ENCODE assay signal across 8 mouse cellular contexts in genomic region chr11:76180146-76180540, GRCm38 (mm10). TPM values are rescaled to one million over a fixed set of nuclear protein-coding genes. Genes with fewer than 3 reads are reported as not detected.
A peak's percentile ranks its signal among the peaks of the same experiment; 100 is the strongest.
DNase-seq lines count a peak whose midpoint lies in the region; ATAC-seq lines count a peak whose summit lies in the region.

No protein-coding gene starts in this region.

- peak overlapping the region; percentile 92 for H3K4me3 ChIP-seq in neural tube, embryonic 11.5 days (ENCODE audit: low read depth, low read length)
- peak overlapping the region; percentile 87 for H3K4me3 ChIP-seq in forebrain, embryonic 11.5 days (ENCODE audit: low read depth, low read length)
- peak overlapping the region; percentile 94 for H3K4me3 ChIP-seq in limb, embryonic 15.5 days
- H3K4me3 ChIP-seq in stomach, embryonic 15.5 days (replicated peaks), result peak overlapping the region; percentile 87

- no peak for DNase-seq in neural tube, embryonic 11.5 days (ENCODE audit: low spot score)
- DNase-seq in neural tube, embryonic 10.5 days (ENCODE audit: extremely low spot score, low spot score), result no peak
- no peak for DNase-seq in forebrain, embryonic 11.5 days (ENCODE audit: low spot score)
- no peak for DNase-seq in cerebellum, adult 11-12 months
- DNase-seq in layer of hippocampus, adult 9-11 months, result no peak
- DNase-seq in right cerebral cortex, postnatal 14 days, result no peak

- H3K9ac ChIP-seq in neural tube, embryonic 11.5 days (ENCODE audit: low read length), result peak overlapping the region; percentile 70
- peak overlapping the region; percentile 70 for H3K9ac ChIP-seq in forebrain, embryonic 11.5 days (ENCODE audit: low read length)
- H3K9ac ChIP-seq in limb, embryonic 15.5 days, result peak overlapping the region; percentile 63; the same call in 1 of the 2 replicates
- peak overlapping the region; percentile 53; the same call in 1 of the 2 replicates for H3K9ac ChIP-seq in stomach, embryonic 15.5 days

- ATAC-seq in neural tube, embryonic 11.5 days (ENCODE audit: insufficient read depth, low FRiP score, low TSS enrichment), result no peak
- ATAC-seq in forebrain, embryonic 11.5 days (replicated peaks; ENCODE audit: low FRiP score), result no peak
- ATAC-seq in limb, embryonic 15.5 days (ENCODE audit: insufficient number of reproducible peaks, low FRiP score, low TSS enrichment, low read depth), result no peak
- no peak for ATAC-seq in stomach, embryonic 15.5 days (ENCODE audit: insufficient read depth, low FRiP score, low read depth)

- H3K36me3 ChIP-seq in neural tube, embryonic 11.5 days (ENCODE audit: control insufficient read depth, insufficient read depth, low read length), result no peaks in the 10 kb centered on the region
- H3K36me3 ChIP-seq in forebrain, embryonic 11.5 days (ENCODE audit: control insufficient read depth, insufficient read depth, low read length), result no peaks in the 10 kb centered on the region; the same call in 1 of the 2 replicates
- peaks cover 7% of the 10 kb centered on the region; the same call in 1 of the 2 replicates for H3K36me3 ChIP-seq in limb, embryonic 15.5 days
- no peaks in the 10 kb centered on the region for H3K36me3 ChIP-seq in stomach, embryonic 15.5 days

- peaks cover 4% of the 10 kb centered on the region; the same call in 1 of the 2 replicates for H3K4me1 ChIP-seq in neural tube, embryonic 11.5 days (ENCODE audit: control insufficient read depth, insufficient read depth, low read length)
- H3K4me1 ChIP-seq in forebrain, embryonic 11.5 days (replicated peaks; ENCODE audit: control insufficient read depth, insufficient read depth, low read length), result 0 out of 2 replicates have a peak, but pooled peaks cover 2% of the 10 kb centered on the region
- H3K4me1 ChIP-seq in limb, embryonic 15.5 days, result peaks cover 8% of the 10 kb centered on the region
- peaks cover 5% of the 10 kb centered on the region; the same call in 1 of the 2 replicates for H3K4me1 ChIP-seq in stomach, embryonic 15.5 days

- no peak overlapping the region for H3K27ac ChIP-seq in neural tube, embryonic 11.5 days (ENCODE audit: low read depth, low read length)
- H3K27ac ChIP-seq in forebrain, embryonic 11.5 days (ENCODE audit: low read depth, low read length), result no peak overlapping the region
- peak overlapping the region; percentile 71 for H3K27ac ChIP-seq in limb, embryonic 15.5 days
- peak overlapping the region; percentile 72 for H3K27ac ChIP-seq in stomach, embryonic 15.5 days

- H3K9me3 ChIP-seq in neural tube, embryonic 11.5 days (ENCODE audit: control insufficient read depth, low read length), result no peaks in the 10 kb centered on the region
- H3K9me3 ChIP-seq in forebrain, embryonic 11.5 days (ENCODE audit: control insufficient read depth, low read length), result no peaks in the 10 kb centered on the region
- H3K9me3 ChIP-seq in limb, embryonic 15.5 days, result no peaks in the 10 kb centered on the region
- H3K9me3 ChIP-seq in stomach, embryonic 15.5 days, result no peaks in the 10 kb centered on the region

- no peaks in the 10 kb centered on the region for H3K27me3 ChIP-seq in neural tube, embryonic 11.5 days (ENCODE audit: control insufficient read depth, insufficient read depth, low read length)
- H3K27me3 ChIP-seq in forebrain, embryonic 11.5 days (ENCODE audit: control insufficient read depth, insufficient read depth, low read length), result no peaks in the 10 kb centered on the region
- H3K27me3 ChIP-seq in limb, embryonic 15.5 days, result no peaks in the 10 kb centered on the region; the same call in 1 of the 2 replicates
- H3K27me3 ChIP-seq in stomach, embryonic 15.5 days (replicated peaks), result no peaks in the 10 kb centered on the region

- peak overlapping the region; percentile 67 for H3K4me2 ChIP-seq in neural tube, embryonic 11.5 days (ENCODE audit: low read depth)
- peak overlapping the region; percentile 95 for H3K4me2 ChIP-seq in forebrain, embryonic 11.5 days (ENCODE audit: low read depth, low read length, severe bottlenecking)
- peak overlapping the region; percentile 90 for H3K4me2 ChIP-seq in limb, embryonic 15.5 days
- H3K4me2 ChIP-seq in stomach, embryonic 15.5 days, result peak overlapping the region; percentile 90

- WGBS in neural tube, embryonic 11.5 days, result 27% methylated on average over 7 of the region's 7 CpGs
- WGBS in forebrain, embryonic 11.5 days, result 20% methylated on average over 7 of the region's 7 CpGs
- WGBS in limb, embryonic 15.5 days, result 15% methylated on average over 7 of the region's 7 CpGs
- 15% methylated on average over 7 of the region's 7 CpGs for WGBS in stomach, embryonic 15.5 days

RNA-seq across cellular contexts. Expression of gene Fam57a, which starts 0.7 kb away (rescaled TPM):
- polyA plus RNA-seq in neural tube, embryonic 11.5 days (2014; fragmentation: Nextera tagmentation; extraction: Ambion mirVana), result 37.2 and 40.1 TPM in 2 replicates
- 34.6 and 35.1 TPM in 2 replicates for polyA plus RNA-seq in forebrain, embryonic 11.5 days (2014; fragmentation: Nextera tagmentation; extraction: Ambion mirVana)
- polyA plus RNA-seq in limb, embryonic 15.5 days (2015; fragmentation: Nextera tagmentation; extraction: Ambion mirVana), result 98.1 and 106 TPM in 2 replicates
- 82.0 and 100 TPM in 2 replicates for polyA plus RNA-seq in stomach, embryonic 15.5 days (2015; fragmentation: Nextera tagmentation; extraction: Ambion mirVana)

RNA-seq across cellular contexts. Expression of gene Vps53, which starts 0.7 kb away (rescaled TPM):
- 50.1 and 50.8 TPM in 2 replicates for polyA plus RNA-seq in neural tube, embryonic 11.5 days (2014; fragmentation: Nextera tagmentation; extraction: Ambion mirVana)
- polyA plus RNA-seq in forebrain, embryonic 11.5 days (2014; fragmentation: Nextera tagmentation; extraction: Ambion mirVana), result 41.5 and 43.6 TPM in 2 replicates
- polyA plus RNA-seq in limb, embryonic 15.5 days (2015; fragmentation: Nextera tagmentation; extraction: Ambion mirVana), result 43.5 and 44.3 TPM in 2 replicates
- polyA plus RNA-seq in stomach, embryonic 15.5 days (2015; fragmentation: Nextera tagmentation; extraction: Ambion mirVana), result 39.7 and 43.8 TPM in 2 replicates

RNA-seq across cellular contexts. Expression of gene Dbil5, which starts 37.3 kb away (rescaled TPM):
- 0.46 TPM in 1 of 2 replicates, not detected in the other for polyA plus RNA-seq in neural tube, embryonic 11.5 days (2014; fragmentation: Nextera tagmentation; extraction: Ambion mirVana)
- 0.48 TPM in 1 of 2 replicates, not detected in the other for polyA plus RNA-seq in forebrain, embryonic 11.5 days (2014; fragmentation: Nextera tagmentation; extraction: Ambion mirVana)
- 0.88 and 1.5 TPM in 2 replicates for polyA plus RNA-seq in limb, embryonic 15.5 days (2015; fragmentation: Nextera tagmentation; extraction: Ambion mirVana)
- 0.90 and 1.5 TPM in 2 replicates for polyA plus RNA-seq in stomach, embryonic 15.5 days (2015; fragmentation: Nextera tagmentation; extraction: Ambion mirVana)

RNA-seq across cellular contexts. Expression of gene Gemin4, which starts 37.3 kb away (rescaled TPM):
- polyA plus RNA-seq in neural tube, embryonic 11.5 days (2014; fragmentation: Nextera tagmentation; extraction: Ambion mirVana), result 37.9 and 43.6 TPM in 2 replicates
- 46.2 and 52.9 TPM in 2 replicates for polyA plus RNA-seq in forebrain, embryonic 11.5 days (2014; fragmentation: Nextera tagmentation; extraction: Ambion mirVana)
- polyA plus RNA-seq in limb, embryonic 15.5 days (2015; fragmentation: Nextera tagmentation; extraction: Ambion mirVana), result 24.0 and 26.6 TPM in 2 replicates
- polyA plus RNA-seq in stomach, embryonic 15.5 days (2015; fragmentation: Nextera tagmentation; extraction: Ambion mirVana), result 27.9 and 29.8 TPM in 2 replicates

Comparison
In these comparisons a context has a peak if more than half of its experiments do, and no peak if none do; other contexts are left out.
1. H3K27ac ChIP-seq: peak in limb, embryonic 15.5 days (single experiment) and stomach, embryonic 15.5 days (single experiment); none in neural tube, embryonic 11.5 days (single experiment) and forebrain, embryonic 11.5 days (single experiment).
2. Peak in every context shown above with its lines, with median percentiles within 50 percentile points of each other: H3K4me2 ChIP-seq, H3K4me3 ChIP-seq and H3K9ac ChIP-seq.